Mouse (Mus musculus): Measurements from ENCODE around the gene Osbpl11.

Gene Osbpl11

GRCm38 (mm10) chr16:33244136-33244691 lies 59.3 kb downstream of the Osbpl11 start:
- peak; percentile 8 to 30 for DNase-seq

GRCm38 (mm10) chr16:33244933-33245470 lies 60.1 kb downstream of the Osbpl11 start:
- no peak for DNase-seq

GRCm38 (mm10) chr16:33246526-33246925 lies 61.7 kb downstream of the Osbpl11 start:
- no peak for DNase-seq

- no peak for DNase-seq
These were observed 62.1 kb downstream of the Osbpl11 start for GRCm38 (mm10) chr16:33247006-33247405.

- DNase-seq: peak in 1 of 2 experiments; percentile 5
These were observed 65.8 kb downstream of the Osbpl11 start for GRCm38 (mm10) chr16:33250651-33251120.

- peak; percentile 94 to 97 for DNase-seq
These were observed 66.6 kb downstream of the Osbpl11 start, which contains the start of gene Snx4 for GRCm38 (mm10) chr16:33251194-33252051. Gene Snx4 (plus strand): TSS chr16:33251442.

- no peak for DNase-seq
These were observed 70.7 kb downstream of the Osbpl11 start for GRCm38 (mm10) chr16:33255601-33256000.

GRCm38 (mm10) chr16:33258530-33258929 lies 73.7 kb downstream of the Osbpl11 start:
- DNase-seq: no peak

GRCm38 (mm10) chr16:33259824-33260223 lies 75.0 kb downstream of the Osbpl11 start:
- no peak for DNase-seq

GRCm38 (mm10) chr16:33260825-33261224 lies 76.0 kb downstream of the Osbpl11 start:
- no peak for DNase-seq

GRCm38 (mm10) chr16:33261584-33262061 lies 76.8 kb downstream of the Osbpl11 start:
- peak in 1 of 2 experiments; percentile 5 for DNase-seq

- DNase-seq: no peak
These were observed 77.2 kb downstream of the Osbpl11 start for GRCm38 (mm10) chr16:33262096-33262495.

- peak in 1 of 2 experiments; percentile 8 for DNase-seq
These were observed 82.9 kb downstream of the Osbpl11 start for GRCm38 (mm10) chr16:33267616-33268253.

GRCm38 (mm10) chr16:33271824-33272223 lies 87.0 kb downstream of the Osbpl11 start:
- DNase-seq: no peak

GRCm38 (mm10) chr16:33283079-33283478 lies 98.2 kb downstream of the Osbpl11 start:
- no peak for DNase-seq

GRCm38 (mm10) chr16:33288536-33288935 lies 103.7 kb downstream of the Osbpl11 start:
- no peak for DNase-seq

GRCm38 (mm10) chr16:33289981-33290380 lies 105.1 kb downstream of the Osbpl11 start:
- DNase-seq: no peak

GRCm38 (mm10) chr16:33292241-33292640 lies 107.4 kb downstream of the Osbpl11 start:
- DNase-seq: no peak
